Mouse (Mus musculus) thymus, postnatal 4 days (tissue): ENCODE results near the gene Cdc123.

Source experiments
- DNase-seq: peaks from one replicate; pipeline ENCODE4 v3.0.0; 2021

Gene Cdc123

DNA sequence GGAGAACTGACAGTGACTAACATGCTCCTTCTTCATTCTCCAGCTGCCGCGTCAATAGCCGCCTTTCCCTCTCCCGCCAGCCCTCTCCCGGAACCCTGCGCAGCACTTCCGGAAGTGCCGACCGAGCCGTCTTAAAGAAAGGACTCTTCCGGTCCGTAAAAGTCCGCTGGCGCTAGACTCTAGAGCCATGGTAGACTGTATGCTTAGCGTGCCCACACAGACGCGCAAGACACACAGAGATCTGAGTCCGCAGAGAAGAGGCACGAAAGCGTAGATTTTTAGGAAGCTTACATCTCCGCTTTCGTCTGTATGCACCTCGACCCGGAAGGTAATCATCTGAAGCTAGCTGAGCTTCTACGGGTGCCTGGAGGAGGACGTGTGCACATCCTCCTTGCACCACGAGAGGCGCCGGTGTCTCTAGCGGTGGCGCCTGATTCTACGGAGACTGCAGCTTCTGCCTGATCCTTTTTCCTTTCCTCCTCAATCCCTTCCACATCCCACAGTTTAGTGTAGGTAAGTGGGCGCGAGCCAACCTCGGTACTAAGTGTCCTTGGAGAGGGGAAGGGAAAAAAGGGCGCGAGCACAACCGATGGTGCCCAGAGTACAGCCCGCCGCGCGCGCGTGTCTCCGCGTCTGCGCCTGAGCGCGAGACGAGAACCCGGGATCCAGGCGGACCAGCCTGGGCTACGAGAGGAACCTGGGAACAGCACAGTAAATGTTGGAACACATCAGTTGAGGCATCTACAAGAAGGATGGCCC, at the start of gene Cdc123, which contains the start of gene Nudt5:
Gene Cdc123, minus strand, starts transcription at position 292 of the 759 bp plus-strand sequence.
Gene Nudt5, plus strand, starts transcription at position 147 of the 759 bp plus-strand sequence.
- peak; percentile 85 for DNase-seq

- DNase-seq: no peak
Measured at GRCm38 (mm10) chr2:5894296-5894695, 49.3 kb upstream of the Cdc123 start.

- DNase-seq: no peak
Measured at GRCm38 (mm10) chr2:5889412-5889811, 44.4 kb upstream of the Cdc123 start.

- DNase-seq: no peak
Measured at GRCm38 (mm10) chr2:5888865-5889264, 43.9 kb upstream of the Cdc123 start.

GRCm38 (mm10) chr2:5877446-5877845, 32.5 kb upstream of the Cdc123 start:
- no peak for DNase-seq

- no peak for DNase-seq
Measured at GRCm38 (mm10) chr2:5869746-5870145, 24.8 kb upstream of the Cdc123 start.

DNA sequence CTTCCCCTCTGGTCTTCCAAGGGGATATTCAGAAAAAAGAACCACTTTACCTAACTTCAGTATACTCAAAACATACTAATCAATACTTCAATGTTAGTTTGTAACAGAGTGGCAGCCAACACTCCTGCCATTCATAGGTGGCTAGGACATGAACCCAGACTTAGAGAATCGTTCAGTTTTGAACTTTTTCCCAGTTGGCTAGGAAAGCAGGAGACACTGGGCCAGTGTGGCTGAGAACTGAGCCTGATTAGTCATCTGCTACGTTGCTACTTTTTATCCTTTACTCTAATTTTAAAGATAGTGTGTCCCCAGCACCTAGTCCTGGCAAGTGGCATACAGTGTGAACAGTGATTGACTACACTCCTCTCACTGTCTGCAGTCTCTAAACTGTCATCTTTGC, 22.7 kb upstream of the Cdc123 start:
- DNase-seq: no peak

DNA sequence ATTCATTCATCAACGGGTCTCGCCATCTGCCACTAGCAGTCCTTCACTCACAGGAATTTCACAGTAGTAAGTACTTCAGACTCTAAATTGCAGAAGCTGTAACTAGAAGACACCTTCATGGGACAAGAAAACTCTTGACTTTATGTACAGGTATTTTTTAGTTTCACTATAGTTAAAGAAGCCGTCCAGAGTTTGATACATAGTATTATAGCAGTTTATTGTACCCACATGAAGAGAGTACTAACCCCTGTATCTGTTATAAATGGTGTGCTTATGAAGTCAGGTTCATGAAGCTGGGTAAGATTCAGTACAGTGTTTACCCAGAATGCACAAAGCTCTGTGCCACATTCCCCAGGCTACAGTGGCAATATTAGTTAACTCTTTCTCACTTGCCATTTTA, 17.9 kb upstream of the Cdc123 start, which contains the start of gene Gm13199:
Gene Gm13199, minus strand, starts transcription at position 101 of the 400 bp plus-strand sequence.
- DNase-seq: no peak

DNA sequence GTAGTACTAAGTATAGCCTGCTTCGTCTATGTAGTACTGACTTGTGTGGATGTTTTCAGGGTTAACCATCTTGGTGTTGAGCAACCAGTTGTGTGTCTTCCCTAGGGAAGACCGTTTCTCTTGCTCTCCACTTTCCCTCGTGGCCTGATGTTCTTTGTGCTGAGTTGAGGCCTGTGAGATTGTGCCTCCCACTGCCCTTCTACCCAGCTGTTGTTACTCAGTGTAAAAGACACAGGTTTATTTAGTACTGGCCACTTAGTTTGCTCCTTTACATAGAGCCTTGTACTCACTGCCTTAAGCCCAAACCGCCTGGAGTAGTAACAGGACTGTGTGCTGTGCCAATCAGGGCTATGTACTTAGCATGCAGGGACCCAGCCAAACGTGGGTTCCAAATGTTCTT, 6.9 kb upstream of the Cdc123 start:
- DNase-seq: no peak

GRCm38 (mm10) chr2:5851116-5851515, 6.2 kb upstream of the Cdc123 start:
- no peak for DNase-seq

GRCm38 (mm10) chr2:5845826-5846225, 862 bp upstream of the Cdc123 start:
- no peak for DNase-seq

DNA sequence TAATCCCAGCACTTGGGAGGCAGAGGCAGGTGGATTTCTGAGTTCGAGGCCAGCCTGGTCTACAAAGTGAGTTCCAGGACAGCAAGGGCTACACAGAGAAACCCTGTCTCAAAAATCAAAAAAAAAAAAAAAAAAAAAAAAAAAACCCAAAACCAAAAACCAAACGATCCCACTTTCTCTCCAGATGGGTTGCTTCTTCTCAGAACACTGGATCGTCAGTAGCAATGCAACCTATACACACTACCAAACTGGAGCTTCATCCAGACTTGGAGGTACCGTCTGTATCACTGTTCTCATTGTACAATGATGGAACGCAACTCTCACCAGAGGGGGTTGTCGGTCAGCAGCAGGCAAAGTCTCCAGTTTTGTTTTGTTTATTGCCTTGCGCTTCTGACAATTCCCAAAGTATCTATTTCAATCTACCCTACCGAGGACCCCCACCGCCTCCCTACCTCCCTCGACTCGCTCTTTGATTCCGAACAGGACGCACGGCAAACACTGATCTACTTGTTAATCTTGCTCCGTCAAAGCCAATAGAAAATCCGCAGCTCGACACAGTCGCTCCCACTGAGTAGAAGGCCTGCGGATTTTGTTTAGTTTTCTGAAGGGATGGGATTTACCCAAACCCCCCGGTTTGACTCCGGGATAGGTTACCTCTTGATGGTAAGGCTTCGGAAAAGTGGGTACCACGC, 637 bp downstream of the Cdc123 start:
- no peak for DNase-seq

DNA sequence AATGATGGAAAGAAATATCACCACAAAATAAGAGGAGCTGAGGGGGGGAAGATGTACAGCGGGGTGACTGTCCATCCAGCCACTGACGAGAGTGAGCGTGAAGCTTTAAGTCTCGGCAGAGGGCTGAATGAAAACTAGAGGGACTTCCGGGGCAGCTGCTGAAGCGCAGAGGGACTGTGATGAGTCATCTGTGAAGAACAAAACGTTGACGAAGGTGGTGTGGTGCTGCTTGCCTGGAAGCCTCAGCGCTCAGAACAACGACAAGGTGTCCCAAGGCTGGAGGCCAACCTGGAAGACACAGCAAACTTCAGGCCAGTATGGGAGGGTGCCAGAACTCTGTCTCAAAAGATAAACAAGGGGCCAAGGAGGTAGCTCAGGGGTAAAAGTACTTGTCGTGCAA, 4.1 kb downstream of the Cdc123 start:
- DNase-seq: no peak

- no peak for DNase-seq
Measured at GRCm38 (mm10) chr2:5825265-5825913, 19.6 kb downstream of the Cdc123 start.

DNA sequence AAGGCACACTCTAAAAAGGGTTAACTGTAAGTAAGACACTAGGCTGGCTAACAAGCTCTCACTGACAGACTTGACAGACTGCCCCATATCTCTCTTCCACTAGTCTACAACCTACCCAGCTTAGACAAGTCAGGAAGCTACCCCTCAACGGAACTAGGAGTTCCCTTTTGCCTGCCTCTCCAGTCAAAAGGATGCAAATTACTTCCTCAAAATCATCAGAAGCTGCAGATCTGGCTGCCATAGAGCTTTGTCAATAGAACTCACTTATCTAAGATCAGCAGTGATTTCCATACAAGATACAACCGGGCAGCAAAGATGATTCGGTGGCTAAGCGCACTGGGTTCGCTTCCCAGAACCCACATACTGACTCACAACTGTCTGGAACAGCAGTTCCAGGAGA, 20.3 kb downstream of the Cdc123 start:
- DNase-seq: no peak

DNA sequence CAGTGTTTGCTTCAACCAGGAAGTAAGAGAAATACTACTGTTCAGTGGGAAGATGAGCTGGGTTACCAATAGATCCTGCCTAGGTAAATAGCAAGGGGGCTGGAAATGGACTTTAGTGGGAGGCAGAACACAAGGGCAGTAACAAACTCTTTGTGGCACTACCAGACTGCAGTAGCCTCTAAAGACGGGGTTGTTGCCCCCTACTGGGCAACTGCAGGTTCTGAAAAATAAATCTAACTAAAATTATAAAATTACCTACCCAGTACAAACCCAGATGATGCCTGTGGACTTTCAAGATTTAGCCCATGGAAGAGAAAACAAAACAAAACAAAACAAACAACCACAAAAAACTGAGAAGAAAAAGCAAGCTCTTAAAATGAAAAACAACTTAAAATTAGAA, 20.8 kb downstream of the Cdc123 start:
- no peak for DNase-seq

DNA sequence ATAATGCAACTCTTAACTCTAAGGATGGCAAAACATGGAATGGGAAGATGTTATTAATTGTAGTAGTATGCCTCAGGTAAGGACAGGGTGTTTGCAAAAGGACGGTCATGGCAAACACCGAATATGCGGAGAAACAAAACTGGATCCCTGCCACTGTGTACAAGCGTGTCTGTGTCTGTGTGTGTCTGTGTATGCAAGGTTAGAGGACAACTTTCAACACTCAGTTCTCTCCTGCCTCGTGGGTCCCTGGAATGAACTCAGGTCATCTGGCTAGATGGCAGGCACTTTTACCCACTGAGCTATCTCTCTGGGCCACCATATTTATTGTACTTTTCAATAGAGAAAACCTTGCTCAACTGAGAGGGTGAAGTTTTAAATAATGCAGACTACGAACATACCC, 22.5 kb downstream of the Cdc123 start:
- DNase-seq: no peak

DNA sequence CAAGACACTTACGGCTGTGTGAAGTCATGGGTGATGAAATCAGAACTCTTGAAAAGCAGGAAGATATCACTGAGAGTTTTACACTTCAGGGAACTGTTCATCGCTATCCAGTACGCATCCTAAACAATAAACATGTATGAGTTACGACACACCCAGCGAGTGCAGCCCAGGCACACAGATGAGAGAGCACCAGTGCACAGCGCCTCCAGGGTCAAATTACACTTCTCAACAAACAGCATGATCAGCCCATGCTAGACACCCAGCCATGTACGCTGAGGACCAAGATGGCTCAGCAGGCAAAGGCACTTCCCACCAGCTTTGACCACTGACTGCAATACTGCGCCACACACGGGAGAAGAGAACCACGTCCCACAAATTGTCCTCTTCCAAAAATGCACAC, 23.7 kb downstream of the Cdc123 start:
- no peak for DNase-seq

- DNase-seq: no peak
Measured at GRCm38 (mm10) chr2:5811235-5811782, 33.7 kb downstream of the Cdc123 start.

DNA sequence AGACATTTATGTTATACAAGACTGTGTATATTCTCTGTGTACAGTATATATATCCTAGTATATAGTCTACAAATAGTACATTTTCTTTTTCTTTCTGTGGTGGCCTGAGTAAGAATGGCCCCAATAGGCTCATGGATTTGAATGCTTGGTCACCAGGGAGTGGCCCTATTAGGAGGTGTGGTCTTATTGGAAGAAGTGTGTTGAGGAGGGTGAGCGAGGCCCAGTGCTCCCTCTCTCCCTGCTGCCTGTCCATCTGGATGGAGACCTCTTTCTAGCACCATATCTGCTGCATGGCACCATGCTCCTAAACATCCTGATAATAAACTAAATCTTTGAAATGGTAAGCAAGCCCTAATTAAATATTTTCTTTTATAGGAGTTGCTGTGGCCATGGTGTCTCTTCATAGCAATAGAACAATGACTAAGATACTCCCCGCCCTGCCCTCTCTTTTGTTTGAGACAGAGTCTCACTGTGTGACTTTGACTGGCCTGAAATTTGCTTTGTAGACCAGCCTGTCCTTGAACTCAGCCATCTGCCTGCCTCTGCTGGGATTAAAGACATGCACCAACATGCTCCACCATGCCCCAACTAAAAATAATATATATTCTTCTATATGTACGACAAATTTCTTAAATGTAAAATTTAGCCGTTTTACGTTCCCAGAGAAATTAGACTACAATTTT, 34.8 kb downstream of the Cdc123 start:
- no peak for DNase-seq

GRCm38 (mm10) chr2:5806201-5806600, 38.8 kb downstream of the Cdc123 start:
- peak; percentile 54 for DNase-seq

DNA sequence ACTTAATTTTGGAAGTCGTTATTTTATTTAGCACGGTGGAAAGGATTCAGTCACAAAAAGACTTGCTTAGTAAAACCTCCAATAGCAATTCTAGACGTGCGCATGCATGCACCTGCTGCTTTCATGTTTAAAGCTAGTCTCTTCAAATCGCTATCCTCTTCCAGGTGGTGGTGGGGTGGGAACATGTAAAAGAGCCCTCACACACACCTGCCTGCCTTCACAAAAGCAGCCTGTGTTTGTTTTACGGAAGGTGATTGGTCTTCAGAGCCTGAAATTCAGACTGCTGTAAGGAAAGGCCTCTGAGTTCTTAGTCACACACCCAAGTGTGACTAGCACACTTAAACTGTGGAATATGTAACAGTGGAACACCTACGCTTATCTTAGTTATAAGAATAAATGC, 39.7 kb downstream of the Cdc123 start:
- no peak for DNase-seq
